Mouse (Mus musculus): ENCODE data around the gene Nox1. TPM values are rescaled to one million over a fixed set of nuclear protein-coding genes. Genes with fewer than 3 reads are reported as not detected.

The Nox1 gene
- 0.11 and 0.17 TPM in 2 replicates for polyA plus RNA-seq (2014; fragmentation: Nextera tagmentation; extraction: Ambion mirVana)

DNA sequence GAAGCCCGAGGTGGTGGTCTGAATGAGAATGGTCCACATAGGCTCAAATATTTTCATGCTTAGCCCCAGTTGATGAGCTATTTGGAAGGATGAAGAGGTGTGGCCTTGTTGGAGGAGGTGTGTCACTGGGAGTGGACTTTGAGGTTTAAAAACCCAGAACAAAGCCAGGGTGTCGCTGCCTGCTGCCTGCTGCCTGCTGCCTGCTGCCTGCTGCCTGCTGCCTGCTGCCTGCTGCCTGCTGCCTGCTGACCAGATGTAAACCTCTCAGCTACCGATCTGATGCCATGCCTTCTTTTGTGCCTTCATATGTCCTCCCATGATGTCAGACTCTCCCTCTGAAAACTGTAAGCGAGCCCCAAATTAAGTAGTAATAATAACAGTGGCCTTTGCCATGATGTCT, at the start of gene Nox1:
Gene Nox1 (minus strand): TSS at position 101 of the 400 bp plus-strand sequence.
- Histone ChIP-seq H3K4me3 (ENCODE audit: low read depth, low read length) (no peak within 1 kb of the TSS), H3K4me1 (replicated peaks; ENCODE audit: control insufficient read depth, insufficient read depth, low read length) (no peaks in the 10 kb centered on the region), H3K4me2 (ENCODE audit: low read depth, low read length, severe bottlenecking) (no peak within 1 kb of the TSS), H3K9me3 (ENCODE audit: control insufficient read depth, low read length) (no peaks in the 10 kb centered on the region), H3K36me3 (ENCODE audit: control insufficient read depth, insufficient read depth, low read length) (no peaks in the 10 kb centered on the region), H3K27me3 (ENCODE audit: control insufficient read depth, insufficient read depth, low read length) (no peaks in the 10 kb centered on the region; the same call in 1 of the 2 replicates), H3K27ac (ENCODE audit: low read depth, low read length) (no peak within 1 kb of the TSS), H3K9ac (ENCODE audit: low read length) (no peak within 1 kb of the TSS)
- DNase-seq (ENCODE audit: low spot score) = no peak
- no peak for ATAC-seq (replicated peaks; ENCODE audit: low FRiP score)
- WGBS = 59% methylated on average over 4 of the region's 4 CpGs

DNA sequence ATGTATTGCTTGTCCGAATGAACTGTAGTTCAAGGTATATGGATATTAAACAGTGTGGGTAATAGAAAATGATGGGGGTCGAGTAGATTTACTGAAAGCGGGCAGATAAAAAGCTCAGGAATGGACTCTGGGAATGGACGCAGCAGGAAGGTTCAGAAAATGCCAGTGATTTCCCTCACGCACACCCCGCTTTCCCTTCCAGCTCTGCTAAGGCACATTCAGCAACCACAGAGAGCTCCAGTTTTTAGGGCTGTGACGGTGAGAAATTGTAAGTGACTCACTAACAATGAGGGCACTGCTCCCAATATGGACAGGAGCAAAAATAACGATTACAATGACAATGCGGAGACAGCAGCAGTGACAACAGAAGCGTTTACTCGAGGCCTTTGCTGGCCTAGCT, 40.4 kb upstream of the Nox1 start:
- Histone ChIP-seq H3K27ac (ENCODE audit: low read depth, low read length) (no peak overlapping the region), H3K9me3 (ENCODE audit: control insufficient read depth, low read length) (no peaks in the 10 kb centered on the region), H3K9ac (ENCODE audit: low read length) (no peak overlapping the region), H3K36me3 (ENCODE audit: control insufficient read depth, insufficient read depth, low read length) (no peaks in the 10 kb centered on the region), H3K4me3 (ENCODE audit: low read depth, low read length) (no peak overlapping the region), H3K4me1 (replicated peaks; ENCODE audit: control insufficient read depth, insufficient read depth, low read length) (no peaks in the 10 kb centered on the region), H3K27me3 (ENCODE audit: control insufficient read depth, insufficient read depth, low read length) (no peaks in the 10 kb centered on the region; the same call in 1 of the 2 replicates), H3K4me2 (ENCODE audit: low read depth, low read length, severe bottlenecking) (no peak overlapping the region)
- no peak for ATAC-seq (replicated peaks; ENCODE audit: low FRiP score)
- no peak for DNase-seq (ENCODE audit: low spot score)
- WGBS = 80% methylated on average over 11 of the region's 11 CpGs

DNA sequence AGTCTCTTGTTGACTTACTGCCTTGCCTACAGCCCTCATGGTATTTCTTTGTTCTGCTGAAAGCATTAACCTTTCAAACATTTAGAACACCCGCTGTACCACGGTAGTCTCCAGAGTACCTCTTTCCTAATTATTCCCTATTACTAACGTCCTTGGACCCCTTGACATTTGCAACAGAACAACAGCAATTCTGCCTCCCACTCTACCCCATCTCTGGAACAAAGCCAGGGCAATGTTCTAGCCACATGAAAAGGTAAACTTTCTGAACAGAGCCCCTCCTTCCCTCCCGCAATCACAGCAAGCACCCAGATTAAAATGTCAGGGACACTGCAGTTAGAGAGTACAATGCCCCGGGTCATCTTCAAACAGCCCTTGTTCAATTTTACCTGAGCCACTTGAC, 39.4 kb upstream of the Nox1 start:
- H3K4me3 ChIP-seq (ENCODE audit: low read depth, low read length) = no peak overlapping the region
- 61% methylated on average over 5 of the region's 5 CpGs for WGBS
- no peak overlapping the region for H3K9ac ChIP-seq (ENCODE audit: low read length)
- no peak overlapping the region for H3K27ac ChIP-seq (ENCODE audit: low read depth, low read length)
- DNase-seq (ENCODE audit: low spot score) (no peak), ATAC-seq (replicated peaks; ENCODE audit: low FRiP score) (no peak)
- H3K4me1 ChIP-seq (replicated peaks; ENCODE audit: control insufficient read depth, insufficient read depth, low read length) = no peaks in the 10 kb centered on the region
- no peaks in the 10 kb centered on the region for H3K36me3 ChIP-seq (ENCODE audit: control insufficient read depth, insufficient read depth, low read length)
- H3K4me2 ChIP-seq (ENCODE audit: low read depth, low read length, severe bottlenecking) = no peak overlapping the region
- H3K9me3 ChIP-seq (ENCODE audit: control insufficient read depth, low read length) = no peaks in the 10 kb centered on the region
- H3K27me3 ChIP-seq (ENCODE audit: control insufficient read depth, insufficient read depth, low read length) = no peaks in the 10 kb centered on the region; the same call in 1 of the 2 replicates

DNA sequence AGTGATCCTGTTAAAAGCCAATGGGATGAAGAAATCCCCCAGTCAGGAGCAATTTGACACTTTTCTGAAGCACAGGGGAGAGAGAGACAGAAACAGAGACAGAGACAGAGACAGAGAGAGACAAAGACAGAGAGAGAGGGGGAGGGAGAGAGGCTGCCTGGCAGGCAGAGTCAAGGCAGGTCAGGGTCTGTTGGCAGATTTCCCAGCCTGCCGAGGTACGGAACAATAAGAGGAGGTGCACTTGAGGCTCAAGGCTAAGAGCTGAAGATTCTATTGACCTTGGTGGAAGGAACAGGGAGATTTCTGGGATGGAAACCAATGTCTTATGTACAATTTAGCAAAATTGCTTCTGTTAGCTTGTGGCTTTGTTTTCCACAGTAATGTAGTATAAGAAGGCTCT, 26.4 kb upstream of the Nox1 start:
- H3K9ac ChIP-seq (ENCODE audit: low read length) = no peak overlapping the region
- H3K4me3 ChIP-seq (ENCODE audit: low read depth, low read length) = no peak overlapping the region
- ATAC-seq (replicated peaks; ENCODE audit: low FRiP score) (no peak), DNase-seq (ENCODE audit: low spot score) (no peak)
- no peaks in the 10 kb centered on the region for H3K27me3 ChIP-seq (ENCODE audit: control insufficient read depth, insufficient read depth, low read length)
- H3K27ac ChIP-seq (ENCODE audit: low read depth, low read length) = no peak overlapping the region
- no peaks in the 10 kb centered on the region for H3K4me1 ChIP-seq (replicated peaks; ENCODE audit: control insufficient read depth, insufficient read depth, low read length)
- H3K9me3 ChIP-seq (ENCODE audit: control insufficient read depth, low read length) = no peaks in the 10 kb centered on the region
- 86% methylated on average over 2 of the region's 2 CpGs for WGBS
- H3K36me3 ChIP-seq (ENCODE audit: control insufficient read depth, insufficient read depth, low read length) = no peaks in the 10 kb centered on the region
- no peak overlapping the region for H3K4me2 ChIP-seq (ENCODE audit: low read depth, low read length, severe bottlenecking)

DNA sequence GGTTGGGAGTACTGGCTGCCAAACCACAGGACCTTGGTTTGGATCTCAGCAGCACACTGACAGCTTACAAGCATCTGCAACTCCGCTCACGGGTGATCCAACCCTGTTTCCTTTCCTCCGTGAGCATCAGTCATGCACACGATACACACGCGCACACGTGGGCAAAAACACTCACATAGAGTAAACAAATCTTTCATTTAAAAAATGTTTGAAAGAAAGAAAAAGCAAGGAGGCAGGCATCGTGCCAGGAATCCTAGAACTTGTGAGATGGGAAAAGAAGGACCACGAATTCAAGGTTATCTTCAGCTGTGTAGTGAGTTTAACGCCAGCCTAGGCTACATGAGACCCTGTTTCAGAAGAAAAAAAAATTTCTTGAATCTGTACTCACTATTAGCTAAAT, 24.2 kb upstream of the Nox1 start:
- H3K36me3 ChIP-seq (ENCODE audit: control insufficient read depth, insufficient read depth, low read length) = no peaks in the 10 kb centered on the region
- no peaks in the 10 kb centered on the region for H3K9me3 ChIP-seq (ENCODE audit: control insufficient read depth, low read length)
- H3K4me2 ChIP-seq (ENCODE audit: low read depth, low read length, severe bottlenecking) = no peak overlapping the region
- no peak overlapping the region for H3K27ac ChIP-seq (ENCODE audit: low read depth, low read length)
- no peaks in the 10 kb centered on the region for H3K27me3 ChIP-seq (ENCODE audit: control insufficient read depth, insufficient read depth, low read length)
- no peaks in the 10 kb centered on the region for H3K4me1 ChIP-seq (replicated peaks; ENCODE audit: control insufficient read depth, insufficient read depth, low read length)
- WGBS = 95% methylated on average over 10 of the region's 10 CpGs
- H3K9ac ChIP-seq (ENCODE audit: low read length) = no peak overlapping the region
- DNase-seq (ENCODE audit: low spot score) (no peak), ATAC-seq (replicated peaks; ENCODE audit: low FRiP score) (no peak)
- H3K4me3 ChIP-seq (ENCODE audit: low read depth, low read length) = no peak overlapping the region

DNA sequence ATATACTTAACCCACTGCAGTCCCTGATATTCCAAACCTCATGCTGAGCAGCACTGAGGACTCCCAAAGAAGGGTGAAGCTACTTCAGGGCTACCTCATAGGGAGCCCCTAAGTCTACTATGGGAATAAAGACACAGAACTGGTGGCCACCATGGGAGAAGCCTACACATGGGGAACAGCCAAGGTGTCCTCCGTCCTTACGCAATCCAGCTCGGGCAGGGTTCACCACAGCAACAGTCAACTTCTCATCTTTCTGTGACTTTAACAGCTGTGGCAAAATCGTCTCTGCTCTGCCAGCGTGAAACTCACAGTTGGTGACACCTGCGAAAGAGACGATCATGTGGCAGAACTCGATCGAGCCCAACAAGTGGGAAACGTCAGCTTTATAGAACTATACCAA, 16.5 kb upstream of the Nox1 start:
- ATAC-seq (replicated peaks; ENCODE audit: low FRiP score) (no peak), DNase-seq (ENCODE audit: low spot score) (no peak)
- H3K27ac ChIP-seq (ENCODE audit: low read depth, low read length) = no peak overlapping the region
- H3K36me3 ChIP-seq (ENCODE audit: control insufficient read depth, insufficient read depth, low read length) = no peaks in the 10 kb centered on the region
- no peak overlapping the region for H3K4me3 ChIP-seq (ENCODE audit: low read depth, low read length)
- no peak overlapping the region for H3K4me2 ChIP-seq (ENCODE audit: low read depth, low read length, severe bottlenecking)
- no peak overlapping the region for H3K9ac ChIP-seq (ENCODE audit: low read length)
- no peaks in the 10 kb centered on the region for H3K9me3 ChIP-seq (ENCODE audit: control insufficient read depth, low read length)
- no peaks in the 10 kb centered on the region for H3K4me1 ChIP-seq (replicated peaks; ENCODE audit: control insufficient read depth, insufficient read depth, low read length)
- no peaks in the 10 kb centered on the region; the same call in 1 of the 2 replicates for H3K27me3 ChIP-seq (ENCODE audit: control insufficient read depth, insufficient read depth, low read length)
- WGBS = 94% methylated on average over 10 of the region's 10 CpGs

DNA sequence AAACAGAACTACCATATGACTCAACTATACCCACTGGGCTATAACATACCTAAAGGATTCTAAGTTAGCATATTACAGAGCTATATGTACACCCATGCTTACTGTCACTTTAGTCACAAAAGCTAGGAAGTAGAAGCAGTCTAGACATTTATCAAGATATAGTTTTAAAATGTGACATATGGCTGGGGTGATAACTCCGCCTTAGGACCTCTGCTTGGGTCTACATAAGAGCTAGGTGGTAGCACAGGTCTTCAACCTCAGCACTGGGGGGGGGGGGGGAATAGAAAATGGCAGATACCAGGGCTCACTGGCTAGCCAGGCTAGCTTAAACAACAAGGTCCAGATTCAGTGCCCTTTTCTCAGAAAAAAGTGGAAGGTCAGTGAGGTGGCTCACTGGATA, 11.3 kb upstream of the Nox1 start:
- 89% methylated on average over 1 of the region's 1 CpGs for WGBS
- ATAC-seq (replicated peaks; ENCODE audit: low FRiP score) = no peak
- H3K36me3 ChIP-seq (ENCODE audit: control insufficient read depth, insufficient read depth, low read length) = no peaks in the 10 kb centered on the region
- no peak overlapping the region for H3K27ac ChIP-seq (ENCODE audit: low read depth, low read length)
- no peaks in the 10 kb centered on the region for H3K4me1 ChIP-seq (replicated peaks; ENCODE audit: control insufficient read depth, insufficient read depth, low read length)
- no peak overlapping the region for H3K4me2 ChIP-seq (ENCODE audit: low read depth, low read length, severe bottlenecking)
- H3K27me3 ChIP-seq (ENCODE audit: control insufficient read depth, insufficient read depth, low read length) = no peaks in the 10 kb centered on the region
- H3K9ac ChIP-seq (ENCODE audit: low read length) = no peak overlapping the region
- no peak overlapping the region for H3K4me3 ChIP-seq (ENCODE audit: low read depth, low read length)
- DNase-seq (ENCODE audit: low spot score) = no peak
- H3K9me3 ChIP-seq (ENCODE audit: control insufficient read depth, low read length) = no peaks in the 10 kb centered on the region

DNA sequence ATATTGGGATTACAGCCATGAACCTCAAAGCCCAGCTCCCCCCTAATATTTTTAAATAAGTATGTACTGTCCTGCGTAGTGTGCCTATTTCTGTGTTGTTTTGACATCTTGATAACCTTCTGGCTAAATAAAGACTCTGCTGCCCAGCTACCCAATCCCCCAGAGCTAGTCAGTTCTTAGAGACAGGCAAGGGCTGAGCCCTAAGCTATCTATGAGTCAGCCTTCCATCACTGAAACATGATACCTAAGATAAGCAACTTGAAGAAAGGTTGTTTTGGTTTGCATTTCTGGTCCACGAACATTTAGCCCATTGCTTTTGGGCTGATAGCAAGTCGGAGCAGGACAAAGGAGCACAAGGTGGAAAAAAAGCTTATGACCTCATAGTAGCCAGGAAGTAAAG, 1.1 kb downstream of the Nox1 start:
- Histone ChIP-seq H3K4me1 (replicated peaks; ENCODE audit: control insufficient read depth, insufficient read depth, low read length) (no peaks in the 10 kb centered on the region), H3K9me3 (ENCODE audit: control insufficient read depth, low read length) (no peaks in the 10 kb centered on the region), H3K27ac (ENCODE audit: low read depth, low read length) (no peak overlapping the region), H3K36me3 (ENCODE audit: control insufficient read depth, insufficient read depth, low read length) (no peaks in the 10 kb centered on the region), H3K4me2 (ENCODE audit: low read depth, low read length, severe bottlenecking) (no peak overlapping the region), H3K4me3 (ENCODE audit: low read depth, low read length) (no peak overlapping the region), H3K27me3 (ENCODE audit: control insufficient read depth, insufficient read depth, low read length) (no peaks in the 10 kb centered on the region; the same call in 1 of the 2 replicates), H3K9ac (ENCODE audit: low read length) (no peak overlapping the region)
- ATAC-seq (replicated peaks; ENCODE audit: low FRiP score) = no peak
- WGBS = 75% methylated on average over 3 of the region's 3 CpGs
- no peak for DNase-seq (ENCODE audit: low spot score)

DNA sequence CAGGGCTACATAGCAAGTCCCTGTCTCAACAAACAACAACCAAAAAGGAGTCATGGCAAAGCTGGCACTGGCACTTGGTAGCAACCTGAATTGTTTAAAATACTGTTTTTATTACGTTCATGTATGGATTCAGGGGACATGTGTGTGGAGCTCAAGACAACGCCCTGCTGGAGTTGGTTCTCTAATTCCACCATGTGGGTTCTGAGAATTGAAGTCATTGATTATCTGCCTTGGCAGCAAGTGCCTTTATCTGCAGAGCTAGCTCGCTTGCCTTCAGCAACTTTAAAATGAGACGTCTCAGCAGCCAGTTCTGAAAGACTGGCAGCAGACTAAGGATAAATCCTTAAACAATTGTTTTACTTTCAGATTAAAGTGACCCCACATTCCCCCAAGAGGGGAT, 3.6 kb downstream of the Nox1 start:
- no peak for DNase-seq (ENCODE audit: low spot score)
- no peak overlapping the region for H3K9ac ChIP-seq (ENCODE audit: low read length)
- H3K9me3 ChIP-seq (ENCODE audit: control insufficient read depth, low read length) = no peaks in the 10 kb centered on the region
- no peak overlapping the region for H3K27ac ChIP-seq (ENCODE audit: low read depth, low read length)
- no peak overlapping the region for H3K4me2 ChIP-seq (ENCODE audit: low read depth, low read length, severe bottlenecking)
- ATAC-seq (replicated peaks; ENCODE audit: low FRiP score) = no peak
- no peak overlapping the region for H3K4me3 ChIP-seq (ENCODE audit: low read depth, low read length)
- no peaks in the 10 kb centered on the region for H3K4me1 ChIP-seq (replicated peaks; ENCODE audit: control insufficient read depth, insufficient read depth, low read length)
- 42% methylated on average over 4 of the region's 4 CpGs for WGBS
- no peaks in the 10 kb centered on the region for H3K36me3 ChIP-seq (ENCODE audit: control insufficient read depth, insufficient read depth, low read length)
- no peaks in the 10 kb centered on the region for H3K27me3 ChIP-seq (ENCODE audit: control insufficient read depth, insufficient read depth, low read length)
